Mouse (Mus musculus) embryonic facial prominence, embryonic 12.5 days (tissue): ENCODE results near the gene Olfr530. TPM values are rescaled to one million over a fixed set of nuclear protein-coding genes. Genes with fewer than 3 reads are reported as not detected.

Experiments used
- ATAC-seq: fragments of 200-750 bp; cut with Nextera tagmentation; 2 replicates; pipeline ENCODE4 v1.8.0; 2017; ENCODE audit not compliant: insufficient number of reproducible peaks, insufficient read depth, low FRiP score, low TSS enrichment
- H3K27ac ChIP-seq: fragments of 300-500 bp; sonication (generic); 2 replicates; pipeline ENCODE4 v1.5.1; 2016; ENCODE audit warnings: mild to moderate bottlenecking
- H3K27me3 ChIP-seq: fragments of 300-500 bp; sonication (generic); 2 replicates; pipeline ENCODE4 v1.6.1; 2016; ENCODE audit warnings: mild to moderate bottlenecking, moderate library complexity
- H3K36me3 ChIP-seq: fragments of 300-500 bp; sonication (generic); 2 replicates; pipeline ENCODE4 v1.6.1; 2016; ENCODE audit warnings: mild to moderate bottlenecking
- H3K4me1 ChIP-seq: fragments of 300-500 bp; sonication (generic); 2 replicates; pipeline ENCODE4 v1.6.1; 2016
- H3K4me2 ChIP-seq: fragments of 300-500 bp; sonication (generic); replicated peaks from 2 replicates; pipeline ENCODE4 v1.6.1; 2016; ENCODE audit warnings: mild to moderate bottlenecking, moderate library complexity
- H3K4me3 ChIP-seq: fragments of 300-500 bp; sonication (generic); 2 replicates; pipeline ENCODE4 v1.5.1; 2016; ENCODE audit warnings: mild to moderate bottlenecking
- H3K9ac ChIP-seq: fragments of 300-500 bp; sonication (generic); 2 replicates; pipeline ENCODE4 v1.6.1; 2016; ENCODE audit warnings: mild to moderate bottlenecking, moderate library complexity
- H3K9me3 ChIP-seq: fragments of 300-500 bp; sonication (generic); 2 replicates; pipeline ENCODE4 v1.6.1; 2016; ENCODE audit warnings: mild to moderate bottlenecking, moderate library complexity
- WGBS: fragments of 180-500 bp; shearing (Covaris S2); methylation state at CpG from one replicate; pipeline ENCODE4 v1.1.7; 2016; 5-methylcytosine and 5-hydroxymethylcytosine counted together
- polyA plus RNA-seq: library from polyadenylated mRNA; unstranded; fragments of >200 nt; fragmentation: Nextera tagmentation; extraction: Ambion mirVana; gene quantifications from 2 replicates; pipeline ENCODE4 v1.2.1, GENCODE M21; 2016

Olfr530 gene
- 0.15 TPM in 1 of 2 replicates, not detected in the other for polyA plus RNA-seq

DNA sequence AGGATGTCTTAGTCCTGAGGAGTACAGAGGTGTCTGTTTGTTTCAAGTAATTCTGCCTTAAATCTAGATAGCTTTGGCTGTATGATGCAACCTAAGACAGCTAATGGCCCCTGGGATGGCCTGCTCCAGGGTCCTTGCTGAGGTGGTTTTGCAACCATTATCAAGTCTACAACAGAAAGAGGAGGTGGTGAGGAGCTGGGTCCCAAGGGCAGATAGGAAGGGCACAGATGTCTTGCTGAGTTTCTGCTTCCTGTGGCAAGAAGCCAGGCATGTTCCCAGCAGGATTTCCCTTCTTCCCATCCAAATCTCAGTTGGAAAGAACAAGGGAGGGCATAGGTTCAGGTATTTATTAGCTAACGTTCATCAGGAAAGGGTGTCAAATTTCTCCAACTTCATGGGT lies at the start of gene Olfr530:
TSS of gene Olfr530 (minus strand) at position 101 of the 400 bp plus-strand sequence.
- no peaks in the 10 kb centered on the region for H3K36me3 ChIP-seq
- WGBS: 24% methylated on average over 1 of the region's 1 CpGs

DNA sequence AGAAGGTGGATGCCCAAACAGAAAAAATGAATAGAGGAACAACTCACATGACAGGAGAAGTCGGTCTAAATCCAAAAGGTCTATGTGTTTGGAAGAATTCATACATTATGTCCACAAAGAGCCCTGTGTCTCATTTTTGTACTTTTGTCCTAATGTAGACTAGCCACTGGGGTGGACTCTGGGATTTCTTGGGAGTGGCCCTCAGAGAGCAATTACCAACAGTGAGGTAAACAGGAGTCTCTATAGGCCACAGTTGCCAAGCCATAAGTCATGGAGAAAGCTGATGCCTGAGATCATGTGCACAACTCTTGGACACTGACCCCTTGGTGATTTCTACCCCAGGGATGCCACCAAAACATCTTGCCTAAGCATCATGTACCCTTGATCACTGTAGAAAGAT lies 45.4 kb upstream of the Olfr530 start, which contains the start of gene Olfr532:
TSS of gene Olfr532 (minus strand) at position 101 of the 400 bp plus-strand sequence.
- 89% methylated on average over 1 of the region's 1 CpGs for WGBS
- ATAC-seq: no peak
- Histone ChIP-seq H3K4me1 (no peaks in the 10 kb centered on the region), H3K9me3 (no peaks in the 10 kb centered on the region), H3K27ac (no peak within 1 kb of the TSS), H3K27me3 (no peaks in the 10 kb centered on the region), H3K4me2 (no peak within 1 kb of the TSS), H3K4me3 (no peak within 1 kb of the TSS), H3K36me3 (no peaks in the 10 kb centered on the region), H3K9ac (no peak within 1 kb of the TSS)

More for the DNA sequence above, at the start of gene Olfr530:
- Histone ChIP-seq H3K27me3 (no peaks in the 10 kb centered on the region), H3K9me3 (no peaks in the 10 kb centered on the region), H3K27ac (no peak within 1 kb of the TSS), H3K4me2 (no peak within 1 kb of the TSS), H3K4me3 (no peak within 1 kb of the TSS), H3K4me1 (no peaks in the 10 kb centered on the region), H3K9ac (no peak within 1 kb of the TSS)
- no peak for ATAC-seq

DNA sequence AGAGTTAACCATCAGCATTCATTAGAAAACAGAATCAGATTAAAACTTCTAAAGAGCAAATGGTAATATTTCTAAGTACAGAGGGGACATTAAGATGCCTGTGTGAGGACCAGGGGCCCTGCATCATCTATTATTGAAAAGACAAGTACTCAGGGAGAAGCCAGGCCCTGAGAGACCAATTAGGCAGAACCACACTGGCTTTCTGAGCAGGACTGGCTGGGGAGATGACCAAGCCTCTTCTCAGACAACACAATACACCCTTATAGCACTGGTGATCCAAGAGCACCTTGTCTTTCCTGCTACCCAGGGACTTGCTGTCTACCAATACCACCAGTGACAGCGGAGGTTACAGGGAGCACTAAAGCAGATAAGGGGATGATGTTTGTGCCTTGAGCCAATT lies 26.7 kb upstream of the Olfr530 start, which contains the start of gene Olfr531:
TSS of gene Olfr531 (minus strand) at position 101 of the 400 bp plus-strand sequence.
- no peaks in the 10 kb centered on the region for H3K9me3 ChIP-seq
- no peak for ATAC-seq
- H3K4me1 ChIP-seq: no peaks in the 10 kb centered on the region
- no peak within 1 kb of the TSS for H3K4me3 ChIP-seq
- 89% methylated on average over 1 of the region's 1 CpGs for WGBS
- H3K36me3 ChIP-seq: no peaks in the 10 kb centered on the region
- no peaks in the 10 kb centered on the region for H3K27me3 ChIP-seq
- H3K4me2 ChIP-seq: no peak within 1 kb of the TSS
- no peak within 1 kb of the TSS for H3K9ac ChIP-seq
- H3K27ac ChIP-seq: no peak within 1 kb of the TSS

DNA sequence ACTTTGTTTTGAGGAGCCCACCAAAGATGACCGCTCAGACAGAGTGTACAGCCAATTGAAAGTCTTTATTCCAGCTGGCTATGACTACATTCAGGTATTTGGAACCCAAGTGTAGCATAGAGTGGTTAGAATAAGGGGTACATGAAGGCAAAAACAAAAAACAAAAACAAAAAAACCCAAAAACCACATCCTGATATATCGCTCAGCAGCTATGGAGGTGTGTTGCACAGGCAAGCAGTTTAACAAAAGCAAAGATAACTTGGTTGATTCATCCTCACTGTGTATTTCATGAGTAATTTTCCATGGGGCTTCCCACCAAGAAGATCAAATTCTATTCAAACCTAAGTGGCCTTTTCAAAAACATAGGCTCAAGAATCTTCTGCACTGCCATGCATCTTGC lies 780 bp upstream of the Olfr530 start:
- no peaks in the 10 kb centered on the region for H3K27me3 ChIP-seq
- 95% methylated on average over 2 of the region's 2 CpGs for WGBS
- H3K4me2 ChIP-seq: no peak overlapping the region
- H3K27ac ChIP-seq: no peak overlapping the region
- H3K4me1 ChIP-seq: no peaks in the 10 kb centered on the region
- H3K9ac ChIP-seq: no peak overlapping the region
- ATAC-seq: no peak
- H3K36me3 ChIP-seq: no peaks in the 10 kb centered on the region
- no peak overlapping the region for H3K4me3 ChIP-seq
- H3K9me3 ChIP-seq: no peaks in the 10 kb centered on the region

DNA sequence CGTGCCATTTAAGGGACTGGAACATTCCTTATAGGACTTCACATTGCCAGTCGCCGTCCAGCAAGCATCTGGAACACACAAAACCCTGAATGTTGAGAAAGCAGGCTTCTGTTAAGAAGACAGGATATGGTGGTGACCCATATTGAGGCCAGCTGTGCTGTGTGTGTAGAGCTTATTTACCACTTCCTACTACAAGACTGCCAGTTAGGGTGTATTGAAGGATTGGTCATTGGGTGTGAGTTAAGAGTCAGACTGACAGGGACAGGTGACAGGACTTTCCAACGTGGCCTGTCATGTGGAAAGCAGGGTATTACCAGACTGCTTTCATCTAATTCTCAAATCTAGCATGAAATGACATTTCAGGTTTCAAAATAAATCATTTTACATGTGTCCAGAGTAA lies 1.8 kb downstream of the Olfr530 start:
- no peaks in the 10 kb centered on the region for H3K9me3 ChIP-seq
- 71% methylated on average over 4 of the region's 4 CpGs for WGBS
- H3K27me3 ChIP-seq: no peaks in the 10 kb centered on the region
- H3K27ac ChIP-seq: no peak overlapping the region
- no peak overlapping the region for H3K4me2 ChIP-seq
- H3K4me1 ChIP-seq: no peaks in the 10 kb centered on the region
- no peak for ATAC-seq
- no peak overlapping the region for H3K9ac ChIP-seq
- no peak overlapping the region for H3K4me3 ChIP-seq
- H3K36me3 ChIP-seq: no peaks in the 10 kb centered on the region

DNA sequence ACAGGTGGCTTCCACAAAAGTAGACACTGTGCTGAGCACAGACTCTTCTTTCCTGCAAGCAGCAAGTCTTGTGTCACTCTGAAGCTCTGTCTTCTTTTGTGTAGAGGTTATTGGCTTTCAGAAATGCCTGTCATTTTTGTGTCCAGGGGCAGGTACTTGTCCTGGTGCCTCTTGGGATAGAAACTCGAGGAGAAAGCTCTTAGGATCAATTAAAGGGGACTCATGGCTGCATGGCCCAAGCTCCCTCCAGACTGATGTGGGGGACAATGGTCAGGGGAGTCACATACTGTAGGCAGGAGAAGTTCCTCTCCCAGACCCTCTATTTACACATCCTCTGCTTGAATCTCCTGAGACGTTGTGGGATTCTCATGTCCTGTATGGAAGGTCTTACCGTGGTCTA lies 14.6 kb downstream of the Olfr530 start, which contains the start of gene Olfr60:
TSS of gene Olfr60 (minus strand) at position 101 of the 400 bp plus-strand sequence.
- Histone ChIP-seq H3K4me2 (no peak within 1 kb of the TSS), H3K4me1 (no peaks in the 10 kb centered on the region), H3K9me3 (no peaks in the 10 kb centered on the region), H3K9ac (no peak within 1 kb of the TSS), H3K27ac (no peak within 1 kb of the TSS), H3K4me3 (no peak within 1 kb of the TSS), H3K36me3 (no peaks in the 10 kb centered on the region), H3K27me3 (no peaks in the 10 kb centered on the region)
- 74% methylated on average over 3 of the region's 3 CpGs for WGBS
- no peak for ATAC-seq

DNA sequence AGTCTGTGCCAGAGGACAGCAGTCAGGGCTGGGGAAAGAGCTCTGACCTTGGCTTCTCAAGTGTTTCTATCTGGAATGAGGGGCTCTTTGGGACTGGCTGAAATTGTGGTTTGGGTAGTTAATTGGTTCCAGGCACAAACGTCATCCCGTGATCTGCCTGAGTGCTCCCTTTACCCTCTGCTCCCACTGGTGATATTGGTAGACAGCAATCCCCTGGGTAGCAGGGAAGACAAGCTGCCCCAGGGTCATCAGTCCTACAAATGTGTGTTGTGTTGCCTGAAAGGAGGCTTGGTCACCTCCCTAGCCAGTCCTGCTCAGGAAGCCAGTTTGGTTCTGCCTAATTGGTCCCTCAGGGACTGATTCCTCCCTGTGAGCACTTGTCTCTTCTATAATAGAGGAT lies 42.4 kb downstream of the Olfr530 start, which contains the start of gene Olfr527:
TSS of gene Olfr527 (plus strand) at position 301 of the 400 bp plus-strand sequence.
- Histone ChIP-seq H3K9me3 (no peaks in the 10 kb centered on the region), H3K27me3 (no peaks in the 10 kb centered on the region), H3K9ac (no peak within 1 kb of the TSS), H3K4me1 (no peaks in the 10 kb centered on the region), H3K4me3 (no peak within 1 kb of the TSS), H3K36me3 (no peaks in the 10 kb centered on the region), H3K27ac (no peak within 1 kb of the TSS), H3K4me2 (no peak within 1 kb of the TSS)
- 28% methylated on average over 2 of the region's 2 CpGs for WGBS
- ATAC-seq: no peak

DNA sequence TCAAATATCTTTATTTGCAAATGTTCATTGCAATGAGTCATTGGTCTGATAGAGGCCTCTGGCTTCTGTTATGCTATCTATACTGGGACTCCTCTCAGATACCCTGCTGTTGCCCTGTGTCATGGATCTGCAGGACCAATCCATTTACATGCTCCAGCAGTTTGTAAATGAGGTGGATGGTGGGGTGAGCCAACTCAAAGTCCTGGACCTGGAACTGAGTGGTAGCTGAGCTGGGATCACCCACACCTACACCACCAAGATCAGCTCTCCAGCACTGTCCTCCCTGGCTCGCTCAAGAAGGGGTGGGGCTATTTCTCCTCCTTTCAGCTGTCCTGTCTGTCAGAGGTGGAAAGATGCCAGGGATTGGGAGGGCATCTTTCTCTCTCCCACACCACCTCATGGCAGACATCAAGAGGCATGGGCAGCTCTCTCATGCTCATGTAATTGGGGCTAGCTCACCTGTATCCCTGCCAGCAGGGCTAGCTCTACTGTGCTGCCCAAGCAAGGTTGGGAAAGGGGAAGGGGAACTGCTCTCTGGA lies 46.3 kb downstream of the Olfr530 start:
- H3K4me3 ChIP-seq: no peak overlapping the region
- 53% methylated on average over 1 of the region's 1 CpGs for WGBS
- no peak overlapping the region for H3K4me2 ChIP-seq
- H3K9me3 ChIP-seq: no peaks in the 10 kb centered on the region
- no peaks in the 10 kb centered on the region for H3K4me1 ChIP-seq
- no peaks in the 10 kb centered on the region for H3K27me3 ChIP-seq
- H3K36me3 ChIP-seq: no peaks in the 10 kb centered on the region
- no peak overlapping the region for H3K27ac ChIP-seq
- ATAC-seq: no peak
- no peak overlapping the region for H3K9ac ChIP-seq

Other genes with a start within 250 kb of the Olfr530 start
- 26.1 and 30.5 TPM in 2 replicates for gene Mtg1, start 238.8 kb downstream of the Olfr530 start, polyA plus RNA-seq
- 1.2 TPM in 2 replicates for gene Sprn, start 221.5 kb downstream of the Olfr530 start, polyA plus RNA-seq
- not detected in 2 replicates for gene Olfr522, start 211.6 kb downstream of the Olfr530 start, polyA plus RNA-seq
- gene Olfr523, start 203.1 kb downstream of the Olfr530 start, polyA plus RNA-seq: not detected in 2 replicates
- not detected in 2 replicates for gene Olfr524, start 170.4 kb downstream of the Olfr530 start, polyA plus RNA-seq
- not detected in 2 replicates for gene Cd163l1, start 158.1 kb downstream of the Olfr530 start, polyA plus RNA-seq
- not detected in 2 replicates for gene 5830411N06Rik, start 129.0 kb downstream of the Olfr530 start, polyA plus RNA-seq
- gene Olfr525, start 55.5 kb downstream of the Olfr530 start, polyA plus RNA-seq: not detected in 2 replicates
- gene Olfr527, start 42.3 kb downstream of the Olfr530 start, polyA plus RNA-seq: not detected in 2 replicates
- gene Olfr60, start 14.7 kb downstream of the Olfr530 start, polyA plus RNA-seq: not detected in 2 replicates
- gene Olfr531, start 26.6 kb upstream of the Olfr530 start, polyA plus RNA-seq: not detected in 2 replicates
- not detected in 2 replicates for gene Olfr532, start 45.3 kb upstream of the Olfr530 start, polyA plus RNA-seq
- not detected in 2 replicates for gene Olfr533, start 87.0 kb upstream of the Olfr530 start, polyA plus RNA-seq
- not detected in 2 replicates for gene Olfr535, start 107.9 kb upstream of the Olfr530 start, polyA plus RNA-seq
- gene Olfr536, start 131.1 kb upstream of the Olfr530 start, polyA plus RNA-seq: not detected in 2 replicates
- not detected in 2 replicates for gene Olfr538, start 191.6 kb upstream of the Olfr530 start, polyA plus RNA-seq
- not detected in 2 replicates for gene Olfr46, start 224.9 kb upstream of the Olfr530 start, polyA plus RNA-seq